Mouse (Mus musculus) lung, embryonic 16.5 days (tissue): ENCODE data around the gene Adam23. TPM values are rescaled to one million over a fixed set of nuclear protein-coding genes. Genes with fewer than 3 reads are reported as not detected.
A peak's percentile ranks its signal among the peaks of the same experiment; 100 is the strongest.

Experiments
- ATAC-seq: fragments of 200-750 bp; cut with Nextera tagmentation; 2 replicates; pipeline ENCODE4 v1.8.0; 2017; ENCODE audit warnings: low read depth, mild to moderate bottlenecking, moderate library complexity
- H3K27ac ChIP-seq: fragments of 300-500 bp; sonication (generic); 2 replicates; pipeline ENCODE4 v1.5.1; 2014; ENCODE audit warnings: mild to moderate bottlenecking, control low read depth, low read length
- H3K27me3 ChIP-seq: fragments of 300-500 bp; sonication (generic); 2 replicates; pipeline ENCODE4 v1.6.1; 2014; ENCODE audit warnings: low read depth, low read length, mixed read lengths; ENCODE audit not compliant: control insufficient read depth, insufficient read depth
- H3K36me3 ChIP-seq: fragments of 300-500 bp; sonication (generic); 2 replicates; pipeline ENCODE4 v1.6.1; 2014; ENCODE audit warnings: low read length; ENCODE audit not compliant: control insufficient read depth, insufficient read depth
- H3K4me1 ChIP-seq: fragments of 300-500 bp; sonication (generic); replicated peaks from 2 replicates; pipeline ENCODE4 v1.6.1; 2014; ENCODE audit warnings: low read length, mixed read lengths; ENCODE audit not compliant: control insufficient read depth, insufficient read depth
- H3K4me2 ChIP-seq: fragments of 300-500 bp; sonication (generic); 2 replicates; pipeline ENCODE4 v1.6.1; 2014; ENCODE audit warnings: low read depth, low read length, control low read depth
- H3K4me3 ChIP-seq: fragments of 300-500 bp; sonication (generic); 2 replicates; pipeline ENCODE4 v1.5.1; 2014; ENCODE audit warnings: mild to moderate bottlenecking, low read length, control low read depth
- H3K9ac ChIP-seq: fragments of 300-500 bp; sonication (generic); 2 replicates; pipeline ENCODE4 v1.6.1; 2014; ENCODE audit warnings: low read length, control low read depth
- H3K9me3 ChIP-seq: fragments of 300-500 bp; sonication (generic); 2 replicates; pipeline ENCODE4 v1.6.1; 2016; ENCODE audit warnings: low read length; ENCODE audit not compliant: control insufficient read depth
- WGBS: fragments of 180-500 bp; shearing (Covaris S2); extraction: QIAGEN DNeasy Blood & Tissue Kit; methylation state at CpG from one replicate; pipeline ENCODE4 v1.1.7; 2014; 5-methylcytosine and 5-hydroxymethylcytosine counted together
- polyA plus RNA-seq: library from polyadenylated mRNA; unstranded; fragments of >200 nt; fragmentation: Nextera tagmentation; extraction: Ambion mirVana; gene quantifications from 2 replicates; pipeline ENCODE4 v1.2.1, GENCODE M21; 2015

The Adam23 gene
- polyA plus RNA-seq, 1 experiment from 2014 or later: 0.65 TPM

DNA sequence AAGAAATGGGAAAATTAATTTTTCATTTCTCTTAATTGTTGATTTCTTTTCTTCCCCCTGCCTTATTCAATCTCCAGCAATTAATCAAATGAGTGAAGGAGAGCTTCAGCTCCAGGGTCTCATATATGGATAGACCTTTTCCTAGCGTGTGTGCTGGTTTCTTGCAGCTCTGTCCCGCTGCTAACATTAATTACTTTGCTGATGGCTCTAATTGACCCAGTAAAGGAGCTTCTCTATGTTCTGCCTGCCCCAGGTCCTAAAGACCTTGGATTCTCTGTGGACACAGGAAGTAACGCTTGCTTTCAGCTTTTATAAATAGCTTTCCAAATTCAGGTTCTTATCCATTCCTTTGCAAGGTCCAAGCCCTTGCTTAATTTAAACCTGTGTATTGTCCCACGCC, 63.1 kb downstream of the Adam23 start:
- Histone ChIP-seq H3K9me3 (no peaks in the 10 kb centered on the region), H3K36me3 (no peaks in the 10 kb centered on the region), H3K27me3 (no peaks in the 10 kb centered on the region), H3K9ac (no peak overlapping the region), H3K4me3 (no peak overlapping the region), H3K4me1 (no peaks in the 10 kb centered on the region), H3K4me2 (no peak overlapping the region), H3K27ac (no peak overlapping the region)
- 48% methylated on average over 4 of the region's 4 CpGs for WGBS
- ATAC-seq: no peak

DNA sequence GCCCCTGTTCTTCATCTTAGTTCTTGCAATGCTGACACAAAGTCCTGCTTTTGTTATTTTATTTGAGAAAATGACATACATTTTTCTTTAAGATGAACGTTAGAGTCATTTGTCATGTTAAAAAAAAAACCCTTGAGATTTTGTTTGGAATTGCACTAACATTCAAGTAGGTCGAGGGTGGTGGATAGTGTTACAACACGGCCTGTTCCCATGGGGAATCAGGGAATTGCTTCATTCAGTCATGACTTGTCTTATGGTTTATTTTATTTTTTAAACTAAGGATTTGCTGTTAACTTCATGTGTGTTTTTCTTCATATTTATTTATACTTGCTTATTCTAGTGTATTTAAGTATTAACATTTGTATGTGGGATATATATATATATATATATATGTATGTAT, 65.7 kb downstream of the Adam23 start:
- Histone ChIP-seq H3K27ac (no peak overlapping the region), H3K9me3 (no peaks in the 10 kb centered on the region), H3K4me2 (no peak overlapping the region), H3K27me3 (no peaks in the 10 kb centered on the region), H3K4me1 (no peaks in the 10 kb centered on the region), H3K9ac (no peak overlapping the region), H3K36me3 (no peaks in the 10 kb centered on the region), H3K4me3 (no peak overlapping the region)
- 23% methylated on average over 3 of the region's 3 CpGs for WGBS
- ATAC-seq: no peak

DNA sequence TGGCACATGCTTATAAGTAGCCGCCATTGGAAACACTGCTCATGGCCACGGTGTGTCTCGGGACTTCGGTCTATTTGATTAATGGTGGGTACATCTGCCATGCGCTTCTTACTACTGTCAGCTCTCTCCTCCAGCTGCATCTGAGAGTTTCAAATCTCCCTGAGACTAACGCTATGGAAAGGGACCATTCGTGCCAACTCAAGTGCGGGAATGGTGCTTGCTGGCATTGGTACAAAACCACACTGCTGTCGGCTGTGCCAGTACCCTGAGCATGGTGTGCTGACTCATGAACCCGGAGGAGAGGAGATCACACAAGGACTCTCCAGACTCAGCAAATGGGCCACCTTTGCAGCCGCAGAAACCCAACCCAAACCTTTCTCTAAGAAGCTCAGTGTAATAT, 72.1 kb downstream of the Adam23 start:
- H3K4me3 ChIP-seq: no peak overlapping the region
- H3K9me3 ChIP-seq: no peaks in the 10 kb centered on the region
- H3K27ac ChIP-seq: no peak overlapping the region
- H3K4me2 ChIP-seq: no peak overlapping the region
- no peaks in the 10 kb centered on the region for H3K4me1 ChIP-seq
- ATAC-seq: no peak
- WGBS: 77% methylated on average over 11 of the region's 11 CpGs
- no peak overlapping the region for H3K9ac ChIP-seq
- no peaks in the 10 kb centered on the region for H3K36me3 ChIP-seq
- no peaks in the 10 kb centered on the region for H3K27me3 ChIP-seq

DNA sequence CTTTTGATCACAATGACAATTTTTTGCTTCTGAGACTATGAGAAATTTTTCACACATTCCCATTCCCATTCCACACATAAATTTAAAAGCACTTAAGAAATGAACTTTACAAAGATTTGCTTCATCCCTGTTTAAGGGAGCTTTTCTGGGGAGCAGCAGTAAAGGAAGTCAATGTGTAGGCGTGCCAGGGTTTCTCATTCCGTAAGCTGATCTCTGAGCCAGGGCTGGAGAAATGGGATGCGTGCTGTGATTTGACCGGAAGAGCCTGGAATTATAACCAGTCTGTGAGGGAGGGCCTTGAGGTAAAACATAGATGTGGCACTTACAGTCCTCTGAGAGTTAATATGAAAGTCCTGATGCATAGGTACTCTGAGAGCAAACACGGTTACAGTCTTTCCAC, 73.1 kb downstream of the Adam23 start:
- ATAC-seq: no peak
- Histone ChIP-seq H3K27ac (no peak overlapping the region), H3K9me3 (no peaks in the 10 kb centered on the region), H3K4me2 (no peak overlapping the region), H3K4me3 (no peak overlapping the region), H3K27me3 (no peaks in the 10 kb centered on the region), H3K36me3 (no peaks in the 10 kb centered on the region), H3K9ac (no peak overlapping the region), H3K4me1 (no peaks in the 10 kb centered on the region)
- 63% methylated on average over 5 of the region's 5 CpGs for WGBS

DNA sequence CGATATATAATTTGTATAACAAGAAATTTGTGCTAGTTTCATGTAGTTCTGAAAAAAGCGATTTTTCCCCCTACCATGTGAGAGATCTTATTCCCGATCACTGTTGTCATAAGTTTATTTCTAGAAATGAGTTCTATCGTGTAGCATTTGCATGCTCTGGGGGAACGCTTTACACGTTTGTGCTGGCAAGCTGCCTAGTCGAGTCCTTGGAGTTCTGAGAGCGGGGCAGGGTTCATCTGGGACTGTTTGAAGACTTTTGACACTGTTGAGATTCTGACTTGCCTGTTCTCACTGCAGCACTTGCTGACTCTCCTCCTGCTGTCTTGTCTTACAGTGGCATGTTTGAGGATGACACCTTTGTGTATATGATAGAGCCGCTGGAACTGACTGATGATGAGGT, 84.2 kb downstream of the Adam23 start:
- Histone ChIP-seq H3K36me3 (no peaks in the 10 kb centered on the region), H3K27me3 (no peaks in the 10 kb centered on the region), H3K4me3 (no peak overlapping the region), H3K27ac (no peak overlapping the region), H3K9ac (no peak overlapping the region), H3K4me2 (no peak overlapping the region), H3K4me1 (no peaks in the 10 kb centered on the region), H3K9me3 (no peaks in the 10 kb centered on the region)
- ATAC-seq: no peak
- WGBS: 45% methylated on average over 9 of the region's 9 CpGs

DNA sequence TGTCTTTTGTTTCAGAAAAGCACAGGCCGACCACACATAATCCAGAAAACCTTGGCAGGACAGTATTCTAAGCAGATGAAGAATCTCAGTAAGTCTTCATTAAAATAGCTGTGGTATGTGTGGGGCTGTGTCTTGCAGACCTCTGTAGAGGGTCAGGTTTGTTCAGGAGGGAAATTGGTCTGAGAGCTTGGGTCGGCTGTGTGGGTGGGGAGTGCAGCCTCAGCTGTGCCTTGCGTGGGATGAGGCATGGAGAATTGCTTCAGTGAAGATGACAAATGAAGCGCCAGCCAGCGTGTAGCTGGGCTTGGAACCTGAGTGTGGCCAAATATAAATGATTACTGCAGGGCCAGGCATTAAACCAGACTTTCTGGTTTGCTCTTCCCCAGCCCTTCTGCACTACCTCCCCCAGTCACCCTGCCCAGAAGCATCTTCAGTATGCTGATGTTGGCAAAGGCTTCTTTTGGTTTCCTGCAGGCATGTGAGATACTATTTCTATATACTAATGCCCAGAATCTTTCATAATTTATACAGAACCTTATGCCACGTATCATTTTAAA, 88.7 kb downstream of the Adam23 start:
- Histone ChIP-seq H3K27me3 (no peaks in the 10 kb centered on the region), H3K27ac (no peak overlapping the region), H3K4me3 (no peak overlapping the region), H3K4me1 (no peaks in the 10 kb centered on the region), H3K36me3 (no peaks in the 10 kb centered on the region), H3K9ac (no peak overlapping the region), H3K9me3 (no peaks in the 10 kb centered on the region), H3K4me2 (no peak overlapping the region)
- ATAC-seq: peak; percentile 89
- 35% methylated on average over 6 of the region's 6 CpGs for WGBS

DNA sequence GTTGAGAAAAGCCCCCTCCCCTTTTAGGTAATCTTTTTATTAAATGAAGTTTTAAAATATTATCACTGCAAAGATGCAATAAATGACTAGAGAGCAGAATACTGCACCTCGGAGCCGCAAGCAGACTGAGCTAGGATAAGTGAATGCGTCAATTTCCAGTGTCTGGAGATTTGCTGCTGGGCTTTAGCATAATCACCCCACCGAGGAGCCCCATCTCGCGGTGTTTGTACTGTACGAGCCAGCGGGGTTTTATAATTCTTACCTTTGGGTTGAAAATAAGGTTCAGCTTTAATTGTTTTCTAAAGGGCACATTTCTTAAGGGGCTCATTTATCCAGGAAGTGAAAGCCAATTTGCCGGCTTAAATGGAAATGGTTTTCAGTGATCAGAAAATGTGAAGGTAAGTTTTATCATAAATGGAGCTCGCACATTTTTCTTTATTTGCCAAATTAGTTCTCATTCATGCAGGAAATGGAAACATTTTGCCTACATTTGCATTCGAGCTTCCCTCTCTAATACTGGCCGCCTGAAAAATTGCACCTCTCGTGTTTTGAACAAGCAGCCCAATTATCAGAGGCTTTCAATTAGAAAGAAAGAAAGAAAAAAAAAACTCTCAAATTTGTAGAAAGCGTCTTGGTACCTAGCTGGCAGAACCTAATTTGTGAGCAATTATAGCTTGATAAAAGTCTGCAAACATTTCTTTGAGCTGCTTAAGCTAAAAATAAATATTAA, 94.4 kb downstream of the Adam23 start:
- Histone ChIP-seq H3K4me2 (no peak overlapping the region), H3K9ac (no peak overlapping the region), H3K4me3 (no peak overlapping the region), H3K36me3 (no peaks in the 10 kb centered on the region), H3K4me1 (no peaks in the 10 kb centered on the region), H3K27ac (no peak overlapping the region), H3K9me3 (no peaks in the 10 kb centered on the region), H3K27me3 (no peaks in the 10 kb centered on the region)
- ATAC-seq: no peak
- 70% methylated on average over 14 of the region's 14 CpGs for WGBS

DNA sequence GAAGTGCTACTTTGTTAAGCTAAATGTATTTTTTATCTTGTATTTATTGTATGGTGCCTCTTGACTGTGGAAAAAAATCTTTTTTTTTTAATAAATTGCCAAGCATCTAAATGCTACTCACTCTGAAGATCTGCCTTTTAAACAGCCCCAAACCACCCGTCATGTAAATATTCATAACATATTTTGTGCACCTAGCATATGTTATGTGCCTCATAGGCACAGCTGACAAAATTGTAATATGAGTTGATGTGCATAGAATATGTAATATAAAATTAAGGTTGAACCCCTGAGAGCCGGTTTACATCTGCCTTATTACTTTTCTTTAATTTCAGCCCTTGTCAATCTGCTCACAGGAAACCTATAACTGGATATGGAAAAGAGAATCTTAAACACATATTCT, 98.4 kb downstream of the Adam23 start:
- H3K4me1 ChIP-seq: no peaks in the 10 kb centered on the region
- no peak overlapping the region for H3K9ac ChIP-seq
- no peaks in the 10 kb centered on the region for H3K36me3 ChIP-seq
- WGBS: 81% methylated on average over 2 of the region's 2 CpGs
- no peak overlapping the region for H3K4me2 ChIP-seq
- ATAC-seq: no peak
- no peaks in the 10 kb centered on the region for H3K9me3 ChIP-seq
- H3K27ac ChIP-seq: no peak overlapping the region
- no peak overlapping the region for H3K4me3 ChIP-seq
- no peaks in the 10 kb centered on the region for H3K27me3 ChIP-seq

DNA sequence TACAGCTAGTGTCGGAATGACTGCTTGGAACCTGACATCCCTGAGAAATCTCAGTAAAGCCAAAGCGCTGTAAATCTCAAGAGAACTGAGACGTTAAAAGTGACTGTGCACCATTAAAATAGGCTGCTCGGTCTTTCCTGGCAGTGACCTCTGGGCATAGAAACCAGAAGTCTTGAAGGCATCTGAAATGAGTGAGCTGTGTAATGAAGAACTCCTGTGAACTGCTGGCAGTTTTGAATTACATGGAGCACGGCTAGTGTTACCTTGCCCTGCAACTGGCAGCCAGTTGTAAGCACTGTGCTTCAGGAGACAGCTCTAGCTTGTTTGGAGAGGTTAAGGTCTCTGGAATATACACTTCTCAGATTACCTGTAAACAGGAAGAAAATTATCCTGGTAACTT, 107.3 kb downstream of the Adam23 start:
- Histone ChIP-seq H3K4me1 (no peaks in the 10 kb centered on the region; the same call in 1 of the 2 replicates), H3K9ac (no peak overlapping the region), H3K27me3 (no peaks in the 10 kb centered on the region), H3K9me3 (no peaks in the 10 kb centered on the region), H3K4me2 (no peak overlapping the region), H3K36me3 (no peaks in the 10 kb centered on the region), H3K4me3 (no peak overlapping the region), H3K27ac (no peak overlapping the region)
- no peak for ATAC-seq
- 42% methylated on average over 5 of the region's 5 CpGs for WGBS
